Mouse (Mus musculus) neural tube, embryonic 13.5 days (tissue): ENCODE results near the gene Pygm. TPM values are rescaled to one million over a fixed set of nuclear protein-coding genes. Genes with fewer than 3 reads are reported as not detected.

Experiments
- ATAC-seq: fragments of 200-750 bp; cut with Nextera tagmentation; 2 replicates; pipeline ENCODE4 v1.8.0; 2017; ENCODE audit warnings: low read depth, mild to moderate bottlenecking, moderate TSS enrichment, moderate library complexity
- H3K27ac ChIP-seq: fragments of 300-500 bp; sonication (generic); replicated peaks from 2 replicates; pipeline ENCODE4 v1.5.1; 2015; ENCODE audit warnings: moderate library complexity, mild to moderate bottlenecking, inconsistent platforms
- H3K27me3 ChIP-seq: fragments of 300-500 bp; sonication (generic); 2 replicates; pipeline ENCODE4 v1.6.1; 2015; ENCODE audit warnings: mild to moderate bottlenecking, inconsistent platforms
- H3K36me3 ChIP-seq: fragments of 300-500 bp; sonication (generic); 2 replicates; pipeline ENCODE4 v1.6.1; 2015; ENCODE audit warnings: mild to moderate bottlenecking, inconsistent platforms
- H3K4me1 ChIP-seq: fragments of 300-500 bp; sonication (generic); replicated peaks from 2 replicates; pipeline ENCODE4 v1.6.1; 2015; ENCODE audit warnings: inconsistent platforms
- H3K4me2 ChIP-seq: fragments of 300-500 bp; sonication (generic); 2 replicates; pipeline ENCODE4 v1.6.1; 2015; ENCODE audit warnings: inconsistent platforms, mild to moderate bottlenecking, moderate library complexity
- H3K4me3 ChIP-seq: fragments of 300-500 bp; sonication (generic); 2 replicates; pipeline ENCODE4 v1.5.1; 2015; ENCODE audit warnings: mild to moderate bottlenecking, inconsistent platforms
- H3K9ac ChIP-seq: fragments of 300-500 bp; sonication (generic); 2 replicates; pipeline ENCODE4 v1.6.1; 2015; ENCODE audit warnings: moderate library complexity, mild to moderate bottlenecking, inconsistent platforms
- H3K9me3 ChIP-seq: fragments of 300-500 bp; sonication (generic); 2 replicates; pipeline ENCODE4 v1.6.1; 2016; ENCODE audit warnings: inconsistent platforms
- WGBS: fragments of 180-500 bp; shearing (Covaris S2); methylation state at CpG from one replicate; pipeline ENCODE4 v1.1.7; 2015; 5-methylcytosine and 5-hydroxymethylcytosine counted together
- polyA plus RNA-seq: library from polyadenylated mRNA; unstranded; fragments of >200 nt; fragmentation: Nextera tagmentation; extraction: Ambion mirVana; gene quantifications from 2 replicates; pipeline ENCODE4 v1.2.1, GENCODE M21; 2015

The Pygm gene
- polyA plus RNA-seq, 1 experiment from 2014 or later = 6.3 TPM

- 51% methylated on average over 9 of the region's 9 CpGs for WGBS
- H3K36me3 ChIP-seq = no peaks in the 10 kb centered on the region
- peak overlapping the region; percentile 86 for H3K9ac ChIP-seq
- peak overlapping the region; percentile 66 for H3K4me3 ChIP-seq
- H3K27ac ChIP-seq = peak overlapping the region; percentile 94; the same call in 1 of the 2 replicates
- H3K4me1 ChIP-seq = peaks cover 90% of the 10 kb centered on the region
- ATAC-seq = no peak
- no peaks in the 10 kb centered on the region for H3K9me3 ChIP-seq
- peaks cover 40% of the 10 kb centered on the region; the same call in 1 of the 2 replicates for H3K27me3 ChIP-seq
- peak overlapping the region; percentile 81 for H3K4me2 ChIP-seq
These were observed 35.7 kb downstream of the Pygm start for GRCm38 (mm10) chr19:6419805-6420310.

GRCm38 (mm10) chr19:6420481-6421210 is 36.4 kb downstream of the Pygm start:
- Histone ChIP-seq H3K9ac (peak overlapping the region; percentile 86), H3K36me3 (no peaks in the 10 kb centered on the region), H3K4me3 (peak overlapping the region; percentile 66), H3K4me2 (peak overlapping the region; percentile 81), H3K27me3 (peaks cover 44% of the 10 kb centered on the region; the same call in 1 of the 2 replicates), H3K4me1 (peaks cover 90% of the 10 kb centered on the region), H3K27ac (peak overlapping the region; percentile 94; the same call in 1 of the 2 replicates), H3K9me3 (no peaks in the 10 kb centered on the region)
- 48% methylated on average over 19 of the region's 19 CpGs for WGBS
- no peak for ATAC-seq

GRCm38 (mm10) chr19:6421211-6421590 is 37.0 kb downstream of the Pygm start:
- no peaks in the 10 kb centered on the region for H3K9me3 ChIP-seq
- H3K4me3 ChIP-seq = peak overlapping the region; percentile 66
- peak overlapping the region; percentile 81 for H3K4me2 ChIP-seq
- H3K27me3 ChIP-seq = peaks cover 50% of the 10 kb centered on the region; the same call in 1 of the 2 replicates
- H3K4me1 ChIP-seq = peaks cover 90% of the 10 kb centered on the region
- peak overlapping the region; percentile 86; the same call in 1 of the 2 replicates for H3K9ac ChIP-seq
- WGBS = 68% methylated on average over 9 of the region's 9 CpGs
- no peak overlapping the region for H3K27ac ChIP-seq
- no peaks in the 10 kb centered on the region for H3K36me3 ChIP-seq
- no peak for ATAC-seq

- Histone ChIP-seq H3K27ac (no peak overlapping the region), H3K4me3 (no peak overlapping the region), H3K9ac (no peak overlapping the region; the same call in 1 of the 2 replicates), H3K36me3 (no peaks in the 10 kb centered on the region), H3K27me3 (peaks cover 58% of the 10 kb centered on the region), H3K9me3 (no peaks in the 10 kb centered on the region), H3K4me1 (peaks cover 90% of the 10 kb centered on the region), H3K4me2 (0 out of 2 replicates have a peak overlapping the region, but pooled peaks have one; percentile 81)
- ATAC-seq = no peak
- WGBS = 66% methylated on average over 7 of the region's 7 CpGs
These were observed 37.8 kb downstream of the Pygm start for GRCm38 (mm10) chr19:6422014-6422413.

GRCm38 (mm10) chr19:6423241-6423640 is 39.0 kb downstream of the Pygm start:
- H3K4me1 ChIP-seq = peaks cover 90% of the 10 kb centered on the region
- no peak for ATAC-seq
- H3K9me3 ChIP-seq = no peaks in the 10 kb centered on the region
- H3K27me3 ChIP-seq = peaks cover 70% of the 10 kb centered on the region
- no peaks in the 10 kb centered on the region for H3K36me3 ChIP-seq
- 85% methylated on average over 16 of the region's 16 CpGs for WGBS
- H3K4me2 ChIP-seq = no peak overlapping the region
- H3K9ac ChIP-seq = no peak overlapping the region
- no peak overlapping the region for H3K27ac ChIP-seq
- no peak overlapping the region for H3K4me3 ChIP-seq

GRCm38 (mm10) chr19:6424137-6424881 is 40.1 kb downstream of the Pygm start:
- Histone ChIP-seq H3K4me3 (no peak overlapping the region), H3K36me3 (no peaks in the 10 kb centered on the region), H3K27me3 (peaks cover 79% of the 10 kb centered on the region), H3K9me3 (no peaks in the 10 kb centered on the region), H3K4me1 (peaks cover 100% of the 10 kb centered on the region), H3K27ac (0 out of 2 replicates have a peak overlapping the region, but pooled peaks have one; percentile 70), H3K9ac (peak overlapping the region; percentile 22; the same call in 1 of the 2 replicates), H3K4me2 (no peak overlapping the region)
- 60% methylated on average over 8 of the region's 8 CpGs for WGBS
- ATAC-seq = no peak

- H3K4me2 ChIP-seq = peak overlapping the region; percentile 26; the same call in 1 of the 2 replicates
- ATAC-seq = 0 out of 2 replicates have a peak, but pooled peaks have one; percentile 8
- no peak overlapping the region for H3K4me3 ChIP-seq
- no peaks in the 10 kb centered on the region for H3K36me3 ChIP-seq
- H3K9ac ChIP-seq = no peak overlapping the region
- peak overlapping the region; percentile 70 for H3K27ac ChIP-seq
- peaks cover 98% of the 10 kb centered on the region for H3K4me1 ChIP-seq
- peaks cover 79% of the 10 kb centered on the region for H3K27me3 ChIP-seq
- H3K9me3 ChIP-seq = no peaks in the 10 kb centered on the region
- 27% methylated on average over 5 of the region's 5 CpGs for WGBS
These were observed 41.4 kb downstream of the Pygm start for GRCm38 (mm10) chr19:6425595-6425994.

GRCm38 (mm10) chr19:6426703-6427500 is 42.7 kb downstream of the Pygm start:
- 8% methylated on average over 13 of the region's 13 CpGs for WGBS
- 0 out of 2 replicates have a peak overlapping the region, but pooled peaks have one; percentile 33 for H3K27ac ChIP-seq
- H3K27me3 ChIP-seq = peaks cover 74% of the 10 kb centered on the region

GRCm38 (mm10) chr19:6427653-6428434 is 43.6 kb downstream of the Pygm start:
- H3K4me3 ChIP-seq = peak overlapping the region; percentile 33
- no peak for ATAC-seq
- no peaks in the 10 kb centered on the region for H3K36me3 ChIP-seq
- peak overlapping the region; percentile 63 for H3K9ac ChIP-seq
- WGBS = 1% methylated on average over 81 of the region's 94 CpGs
- H3K9me3 ChIP-seq = no peaks in the 10 kb centered on the region
- peak overlapping the region; percentile 59 for H3K4me2 ChIP-seq
- peaks cover 69% of the 10 kb centered on the region for H3K27me3 ChIP-seq
- no peak overlapping the region for H3K27ac ChIP-seq
- H3K4me1 ChIP-seq = peaks cover 79% of the 10 kb centered on the region

More at GRCm38 (mm10) chr19:6426703-6427500, 42.7 kb downstream of the Pygm start:
- H3K4me3 ChIP-seq = no peak overlapping the region
- peak overlapping the region; percentile 59 for H3K4me2 ChIP-seq
- no peaks in the 10 kb centered on the region for H3K9me3 ChIP-seq
- peaks cover 89% of the 10 kb centered on the region for H3K4me1 ChIP-seq
- no peaks in the 10 kb centered on the region for H3K36me3 ChIP-seq
- peak overlapping the region; percentile 46; the same call in 1 of the 2 replicates for H3K9ac ChIP-seq
- no peak for ATAC-seq

- peaks cover 71% of the 10 kb centered on the region for H3K4me1 ChIP-seq
- no peak overlapping the region for H3K27ac ChIP-seq
- H3K4me3 ChIP-seq = peak overlapping the region; percentile 33
- WGBS = 1% methylated on average over 60 of the region's 60 CpGs
- H3K9me3 ChIP-seq = no peaks in the 10 kb centered on the region
- H3K4me2 ChIP-seq = peak overlapping the region; percentile 59
- peaks cover 69% of the 10 kb centered on the region for H3K27me3 ChIP-seq
- peak overlapping the region; percentile 63 for H3K9ac ChIP-seq
- ATAC-seq = no peak; the same call in 1 of the 2 replicates
- H3K36me3 ChIP-seq = no peaks in the 10 kb centered on the region
These were observed 44.5 kb downstream of the Pygm start for GRCm38 (mm10) chr19:6428501-6429200.
